Mouse (Mus musculus): ENCODE measurements around the gene Dbh. TPM values are rescaled to one million over a fixed set of nuclear protein-coding genes. Genes with fewer than 3 reads are reported as not detected.

The Dbh gene
- polyA plus RNA-seq, 1 experiment from 2014 or later: 0.28 TPM

- 67% methylated on average over 4 of the region's 4 CpGs for WGBS
- H3K36me3 ChIP-seq (replicated peaks; ENCODE audit: control insufficient read depth, insufficient read depth, low read depth, low read length): no peaks in the 10 kb centered on the region
These were observed 38.5 kb upstream of the Dbh start for GRCm38 (mm10) chr2:27126496-27126895.

GRCm38 (mm10) chr2:27128990-27129389, 36.0 kb upstream of the Dbh start:
- Histone ChIP-seq H3K27me3 (ENCODE audit: control insufficient read depth, insufficient read depth, low read length) (no peaks in the 10 kb centered on the region), H3K9ac (replicated peaks; ENCODE audit: low read length) (no peak overlapping the region; the same call in 1 of the 2 replicates), H3K27ac (replicated peaks; ENCODE audit: low read depth, low read length) (no peak overlapping the region), H3K9me3 (replicated peaks; ENCODE audit: control insufficient read depth, low read length) (no peaks in the 10 kb centered on the region), H3K4me3 (ENCODE audit: low read depth, low read length) (no peak overlapping the region), H3K36me3 (replicated peaks; ENCODE audit: control insufficient read depth, insufficient read depth, low read depth, low read length) (no peaks in the 10 kb centered on the region), H3K4me2 (ENCODE audit: low read depth, low read length) (no peak overlapping the region), H3K4me1 (ENCODE audit: control insufficient read depth, insufficient read depth, low read length) (no peaks in the 10 kb centered on the region)
- ATAC-seq (replicated peaks; ENCODE audit: insufficient number of reproducible peaks, low FRiP score, low TSS enrichment, low read depth): no peak
- no peak for DNase-seq (ENCODE audit: low spot score)
- 66% methylated on average over 3 of the region's 3 CpGs for WGBS

More at GRCm38 (mm10) chr2:27126496-27126895, 38.5 kb upstream of the Dbh start:
- Histone ChIP-seq H3K27ac (replicated peaks; ENCODE audit: low read depth, low read length) (no peak overlapping the region), H3K4me1 (ENCODE audit: control insufficient read depth, insufficient read depth, low read length) (peaks cover 7% of the 10 kb centered on the region), H3K27me3 (ENCODE audit: control insufficient read depth, insufficient read depth, low read length) (no peaks in the 10 kb centered on the region), H3K9me3 (replicated peaks; ENCODE audit: control insufficient read depth, low read length) (no peaks in the 10 kb centered on the region), H3K4me2 (ENCODE audit: low read depth, low read length) (no peak overlapping the region), H3K9ac (replicated peaks; ENCODE audit: low read length) (no peak overlapping the region), H3K4me3 (ENCODE audit: low read depth, low read length) (no peak overlapping the region)
- DNase-seq (ENCODE audit: low spot score) (no peak), ATAC-seq (replicated peaks; ENCODE audit: insufficient number of reproducible peaks, low FRiP score, low TSS enrichment, low read depth) (no peak)

GRCm38 (mm10) chr2:27135935-27136334, 29.1 kb upstream of the Dbh start:
- WGBS: 88% methylated on average over 5 of the region's 5 CpGs
- H3K4me3 ChIP-seq (ENCODE audit: low read depth, low read length): no peak overlapping the region
- H3K27ac ChIP-seq (replicated peaks; ENCODE audit: low read depth, low read length): no peak overlapping the region
- no peaks in the 10 kb centered on the region for H3K9me3 ChIP-seq (replicated peaks; ENCODE audit: control insufficient read depth, low read length)
- no peaks in the 10 kb centered on the region for H3K36me3 ChIP-seq (replicated peaks; ENCODE audit: control insufficient read depth, insufficient read depth, low read depth, low read length)
- no peaks in the 10 kb centered on the region for H3K4me1 ChIP-seq (ENCODE audit: control insufficient read depth, insufficient read depth, low read length)
- no peak overlapping the region for H3K4me2 ChIP-seq (ENCODE audit: low read depth, low read length)
- no peak for DNase-seq (ENCODE audit: low spot score)
- no peak overlapping the region for H3K9ac ChIP-seq (replicated peaks; ENCODE audit: low read length)
- peaks cover under 1% of the 10 kb centered on the region for H3K27me3 ChIP-seq (ENCODE audit: control insufficient read depth, insufficient read depth, low read length)
- ATAC-seq (replicated peaks; ENCODE audit: insufficient number of reproducible peaks, low FRiP score, low TSS enrichment, low read depth): no peak

- Histone ChIP-seq H3K27ac (replicated peaks; ENCODE audit: low read depth, low read length) (no peak overlapping the region), H3K27me3 (ENCODE audit: control insufficient read depth, insufficient read depth, low read length) (peaks cover 5% of the 10 kb centered on the region), H3K4me1 (ENCODE audit: control insufficient read depth, insufficient read depth, low read length) (no peaks in the 10 kb centered on the region), H3K36me3 (replicated peaks; ENCODE audit: control insufficient read depth, insufficient read depth, low read depth, low read length) (no peaks in the 10 kb centered on the region), H3K9ac (replicated peaks; ENCODE audit: low read length) (no peak overlapping the region), H3K4me3 (ENCODE audit: low read depth, low read length) (no peak overlapping the region), H3K9me3 (replicated peaks; ENCODE audit: control insufficient read depth, low read length) (no peaks in the 10 kb centered on the region), H3K4me2 (ENCODE audit: low read depth, low read length) (no peak overlapping the region)
- no peak for DNase-seq (ENCODE audit: low spot score)
- WGBS: 73% methylated on average over 3 of the region's 3 CpGs
- ATAC-seq (replicated peaks; ENCODE audit: insufficient number of reproducible peaks, low FRiP score, low TSS enrichment, low read depth): no peak
These were observed 28.7 kb upstream of the Dbh start for GRCm38 (mm10) chr2:27136336-27136735.

GRCm38 (mm10) chr2:27136789-27137188, 28.2 kb upstream of the Dbh start:
- Histone ChIP-seq H3K4me3 (ENCODE audit: low read depth, low read length) (no peak overlapping the region), H3K36me3 (replicated peaks; ENCODE audit: control insufficient read depth, insufficient read depth, low read depth, low read length) (no peaks in the 10 kb centered on the region), H3K9ac (replicated peaks; ENCODE audit: low read length) (no peak overlapping the region), H3K27me3 (ENCODE audit: control insufficient read depth, insufficient read depth, low read length) (peaks cover 9% of the 10 kb centered on the region), H3K4me2 (ENCODE audit: low read depth, low read length) (no peak overlapping the region), H3K27ac (replicated peaks; ENCODE audit: low read depth, low read length) (no peak overlapping the region), H3K4me1 (ENCODE audit: control insufficient read depth, insufficient read depth, low read length) (no peaks in the 10 kb centered on the region), H3K9me3 (replicated peaks; ENCODE audit: control insufficient read depth, low read length) (no peaks in the 10 kb centered on the region)
- ATAC-seq (replicated peaks; ENCODE audit: insufficient number of reproducible peaks, low FRiP score, low TSS enrichment, low read depth) (no peak), DNase-seq (ENCODE audit: low spot score) (no peak)
- WGBS: 77% methylated on average over 1 of the region's 1 CpGs

GRCm38 (mm10) chr2:27138356-27138755, 26.7 kb upstream of the Dbh start:
- H3K4me3 ChIP-seq (ENCODE audit: low read depth, low read length): no peak overlapping the region
- ATAC-seq (replicated peaks; ENCODE audit: insufficient number of reproducible peaks, low FRiP score, low TSS enrichment, low read depth): no peak
- H3K27me3 ChIP-seq (ENCODE audit: control insufficient read depth, insufficient read depth, low read length): peaks cover 17% of the 10 kb centered on the region
- H3K4me2 ChIP-seq (ENCODE audit: low read depth, low read length): no peak overlapping the region
- H3K27ac ChIP-seq (replicated peaks; ENCODE audit: low read depth, low read length): no peak overlapping the region
- no peaks in the 10 kb centered on the region for H3K36me3 ChIP-seq (replicated peaks; ENCODE audit: control insufficient read depth, insufficient read depth, low read depth, low read length)
- 62% methylated on average over 4 of the region's 4 CpGs for WGBS
- no peaks in the 10 kb centered on the region for H3K4me1 ChIP-seq (ENCODE audit: control insufficient read depth, insufficient read depth, low read length)
- no peak overlapping the region for H3K9ac ChIP-seq (replicated peaks; ENCODE audit: low read length)
- no peak for DNase-seq (ENCODE audit: low spot score)
- H3K9me3 ChIP-seq (replicated peaks; ENCODE audit: control insufficient read depth, low read length): no peaks in the 10 kb centered on the region

- DNase-seq (ENCODE audit: low spot score): peak; percentile 87
- H3K4me2 ChIP-seq (ENCODE audit: low read depth, low read length): peak within 1 kb of the TSS; percentile 86
- H3K9ac ChIP-seq (replicated peaks; ENCODE audit: low read length): peak within 1 kb of the TSS; percentile 32; the same call in 1 of the 2 replicates
- H3K4me3 ChIP-seq (ENCODE audit: low read depth, low read length): peak within 1 kb of the TSS; percentile 34
- 1% methylated on average over 31 of the region's 62 CpGs for WGBS
- ATAC-seq (replicated peaks; ENCODE audit: insufficient number of reproducible peaks, low FRiP score, low TSS enrichment, low read depth): 0 out of 2 replicates have a peak, but pooled peaks have one; percentile 56
- H3K36me3 ChIP-seq (replicated peaks; ENCODE audit: control insufficient read depth, insufficient read depth, low read depth, low read length): no peaks in the 10 kb centered on the region
- no peaks in the 10 kb centered on the region for H3K4me1 ChIP-seq (ENCODE audit: control insufficient read depth, insufficient read depth, low read length)
- no peak within 1 kb of the TSS for H3K27ac ChIP-seq (replicated peaks; ENCODE audit: low read depth, low read length)
- H3K9me3 ChIP-seq (replicated peaks; ENCODE audit: control insufficient read depth, low read length): no peaks in the 10 kb centered on the region
- H3K27me3 ChIP-seq (ENCODE audit: control insufficient read depth, insufficient read depth, low read length): peaks cover 17% of the 10 kb centered on the region
These were observed 22.9 kb upstream of the Dbh start, which contains the start of gene Fam163b for GRCm38 (mm10) chr2:27141950-27142693. Fam163b (minus strand) TSS chr2:27142491.

GRCm38 (mm10) chr2:27144957-27145356, 20.1 kb upstream of the Dbh start:
- 86% methylated on average over 2 of the region's 2 CpGs for whole genome bisulfite sequencing
- Histone ChIP-seq H3K9me3 (replicated peaks; ENCODE audit: control insufficient read depth, low read length) (no peaks in the 10 kb centered on the region), H3K4me1 (ENCODE audit: control insufficient read depth, insufficient read depth, low read length) (no peaks in the 10 kb centered on the region), H3K4me2 (ENCODE audit: low read depth, low read length) (no peak overlapping the region), H3K4me3 (ENCODE audit: low read depth, low read length) (no peak overlapping the region), H3K27me3 (ENCODE audit: control insufficient read depth, insufficient read depth, low read length) (peaks cover 17% of the 10 kb centered on the region), H3K27ac (replicated peaks; ENCODE audit: low read depth, low read length) (no peak overlapping the region), H3K36me3 (replicated peaks; ENCODE audit: control insufficient read depth, insufficient read depth, low read depth, low read length) (no peaks in the 10 kb centered on the region), H3K9ac (replicated peaks; ENCODE audit: low read length) (no peak overlapping the region)
- DNase-seq (ENCODE audit: low spot score): no peak
- no peak for ATAC-seq (replicated peaks; ENCODE audit: insufficient number of reproducible peaks, low FRiP score, low TSS enrichment, low read depth)

Measured in embryonic facial prominence, embryonic 11.5 days (tissue).